ENCODE assay signal across 24 mouse cellular contexts in genomic region chr8:105293405-105293804, GRCm38 (mm10). TPM values are rescaled to one million over a fixed set of nuclear protein-coding genes. Genes with fewer than 3 reads are reported as not detected.
DNase-seq lines count a peak whose midpoint lies in the region; TF ChIP-seq lines count a peak whose summit lies in the region.
"Had no signal": no experiment of that assay in that cellular context is flagged by ENCODE, and none has a peak within 500 bp of the region (broad histone marks: within the 10 kb centered on the region; RNA-seq: fewer than 3 reads in every experiment).

No protein-coding gene starts in this region.

- H3K36me3 ChIP-seq in heart, adult 2 months (ENCODE audit: control insufficient read depth, insufficient read depth, low read length) = no peaks in the 10 kb centered on the region
- H3K36me3 ChIP-seq in ES-Bruce4 (ENCODE audit: control insufficient read depth, insufficient read depth, low read length, poor library complexity, severe bottlenecking) (no peaks in the 10 kb centered on the region), myocyte (ENCODE audit: control insufficient read depth, insufficient read depth) (no peaks in the 10 kb centered on the region)
- H3K36me3 ChIP-seq: embryonic facial prominence, embryonic 15.5 days had no signal

- TF ChIP-seq POLR2A in heart, adult 2 months (IDR thresholded peaks at IDR 0.05; ENCODE audit: insufficient read depth, low read depth, low read length) = no peak
- TF ChIP-seq POLR2A in ES-Bruce4 (IDR thresholded peaks at IDR 0.05; ENCODE audit: insufficient read depth, low read length) (no peak), myocyte (IDR thresholded peaks at IDR 0.05; ENCODE audit: insufficient read length, low read depth) (no peak)
- no peak for TF ChIP-seq POLR2A in cerebellum, adult 2 months (IDR thresholded peaks at IDR 0.05; ENCODE audit: borderline replicate concordance, insufficient read depth, low read length)

- peak; percentile 90 for DNase-seq in heart, adult 11 months
- no peak for DNase-seq in heart, adult 2 months
- peak; percentile 86 to 87 for DNase-seq in cerebellum, adult 2 months
- no peak for DNase-seq in gastrocnemius, postnatal 4 days (ENCODE audit: low spot score in 2 of 2)
- DNase-seq in spleen, adult 12 weeks (ENCODE audit: low spot score) = no peak
- no peak for DNase-seq in thymus, postnatal 4 days
- DNase-seq: adrenal gland, postnatal 25 days; embryo, embryonic 11 days; heart, postnatal 4 days; kidney, adult 18-20 months; kidney, postnatal 36 days; layer of hippocampus, adult 9-11 months; lung, postnatal 36 days; thymus, postnatal 14 days had no signal

- no peaks in the 10 kb centered on the region for H3K27me3 ChIP-seq in heart, adult 2 months (ENCODE audit: control insufficient read depth, insufficient read depth, low read length)
- H3K27me3 ChIP-seq in ES-Bruce4 (ENCODE audit: control insufficient read depth, insufficient read depth, low read length, poor library complexity, severe bottlenecking) (no peaks in the 10 kb centered on the region), myocyte (ENCODE audit: control insufficient read depth, insufficient read depth, insufficient read length) (no peaks in the 10 kb centered on the region)
- no peaks in the 10 kb centered on the region for H3K27me3 ChIP-seq in cerebellum, adult 2 months (ENCODE audit: control insufficient read depth, insufficient read depth, low read length)

- WGBS in heart, adult 2 months = 79% methylated on average over 19 of the region's 19 CpGs
- WGBS in cerebellum, adult 2 months = 10% methylated on average over 19 of the region's 19 CpGs

- peak overlapping the region; percentile 95 for H3K4me2 ChIP-seq in myocyte (ENCODE audit: low read depth)
- H3K4me2 ChIP-seq: embryonic facial prominence, embryonic 15.5 days; midbrain, embryonic 11.5 days had no signal

- no peaks in the 10 kb centered on the region for H3K79me2 ChIP-seq in heart, adult 2 months (replicated peaks; ENCODE audit: control insufficient read depth, insufficient read depth, low read length)
- H3K79me2 ChIP-seq in myocyte (ENCODE audit: control insufficient read depth, insufficient read depth) = peaks cover 13% of the 10 kb centered on the region

- H3K4me3 ChIP-seq in heart, adult 2 months = no peak overlapping the region
- H3K4me3 ChIP-seq in ES-Bruce4 (ENCODE audit: low read depth, low read length) = peak overlapping the region; percentile 38
- peak overlapping the region; percentile 45 for H3K4me3 ChIP-seq in cerebellum, adult 2 months (replicated peaks; ENCODE audit: insufficient read depth, low read depth, low read length)
- no peak overlapping the region for H3K4me3 ChIP-seq in myocyte
- H3K4me3 ChIP-seq: embryonic facial prominence, embryonic 15.5 days; forebrain, embryonic 10.5 days had no signal

- no peak overlapping the region for H3K9ac ChIP-seq in heart, adult 2 months (ENCODE audit: low read depth, low read length)
- peak overlapping the region; percentile 45 for H3K9ac ChIP-seq in ES-Bruce4 (ENCODE audit: low read depth, poor library complexity, severe bottlenecking)
- H3K9ac ChIP-seq: embryonic facial prominence, embryonic 15.5 days; liver, postnatal 0 days had no signal

- intact Hi-C loops in heart, adult 2 months (cut with DNase I) = loop anchor here (5.0 to 10.0 kb wide), 2 partner anchors 171 to 639 kb away; no protein-coding TSS in a partner anchor

- TF ChIP-seq EP300 in heart, adult 2 months (IDR thresholded peaks at IDR 0.05; ENCODE audit: insufficient read depth, low read depth, low read length) = no peak
- no peak for TF ChIP-seq EP300 in ES-Bruce4 (IDR thresholded peaks at IDR 0.05; ENCODE audit: insufficient read depth, low read depth, low read length)

- H3K4me1 ChIP-seq in heart, adult 2 months (ENCODE audit: control insufficient read depth, insufficient read depth, low read length) = peaks cover 13% of the 10 kb centered on the region
- peaks cover 4% of the 10 kb centered on the region for H3K4me1 ChIP-seq in ES-Bruce4 (ENCODE audit: control insufficient read depth, insufficient read depth, low read length)
- H3K4me1 ChIP-seq in cerebellum, adult 2 months (ENCODE audit: control insufficient read depth, insufficient read depth, low read length) = peaks cover 35% of the 10 kb centered on the region

- no peak overlapping the region for H3ac ChIP-seq in myocyte (ENCODE audit: control insufficient read depth, insufficient read length)

- no peak overlapping the region for H3K27ac ChIP-seq in heart, adult 2 months
- no peak overlapping the region for H3K27ac ChIP-seq in ES-Bruce4 (ENCODE audit: insufficient read depth, low read length)
- peak overlapping the region; percentile 78 for H3K27ac ChIP-seq in cerebellum, adult 2 months (ENCODE audit: insufficient read depth, low read length)
- H3K27ac ChIP-seq: embryonic facial prominence, embryonic 15.5 days; forebrain, embryonic 10.5 days; hindbrain, postnatal 0 days had no signal

- TF ChIP-seq CTCF in heart, adult 2 months (IDR thresholded peaks at IDR 0.05) = no peak
- no peak for TF ChIP-seq CTCF in ES-Bruce4 (IDR thresholded peaks at IDR 0.05; ENCODE audit: low read depth, low read length)
- no peak for TF ChIP-seq CTCF in cerebellum, adult 2 months (IDR thresholded peaks at IDR 0.05; ENCODE audit: borderline replicate concordance, insufficient read depth, low read depth, low read length)

- H3K9me3 ChIP-seq in ES-Bruce4 (replicated peaks; ENCODE audit: control insufficient read depth, insufficient read depth, low read length, poor library complexity, severe bottlenecking) = no peaks in the 10 kb centered on the region
- H3K9me3 ChIP-seq: embryonic facial prominence, embryonic 15.5 days; forebrain, embryonic 10.5 days had no signal

TF ChIP-seq in myocyte, 11 proteins besides CTCF, POLR2A, EP300 and RAD21:
- no peak for TF ChIP-seq TCF12 (IDR thresholded peaks at IDR 0.05; ENCODE audit: insufficient read depth, poor library complexity, severe bottlenecking)
- TF ChIP-seq MAX (IDR thresholded peaks at IDR 0.05; ENCODE audit: low read depth) = no peak
- no peak for TF ChIP-seq TCF3 (IDR thresholded peaks at IDR 0.05; ENCODE audit: insufficient read length, low read depth)
- no peak for TF ChIP-seq USF1 (IDR thresholded peaks at IDR 0.05; ENCODE audit: low read depth)
- no peak for TF ChIP-seq POLR2AphosphoS2 (IDR thresholded peaks at IDR 0.05; ENCODE audit: insufficient read length, low read depth)
- TF ChIP-seq CEBPB (IDR thresholded peaks at IDR 0.05; ENCODE audit: insufficient read depth, poor library complexity, severe bottlenecking) = no peak
- TF ChIP-seq MYOD1 (IDR thresholded peaks at IDR 0.05; ENCODE audit: control insufficient read depth in 1 of 3, insufficient read length in 2 of 3, low read depth in 2 of 3) = no peak
- no peak for TF ChIP-seq SRF (IDR thresholded peaks at IDR 0.05; ENCODE audit: control insufficient read depth, insufficient read length, low read depth)
- TF ChIP-seq MYOG (IDR thresholded peaks at IDR 0.05; ENCODE audit: control insufficient read depth in 1 of 3, insufficient read depth in 1 of 3, insufficient read length in 2 of 3, low read depth in 2 of 3) = no peak
- no peak for TF ChIP-seq REST (IDR thresholded peaks at IDR 0.05; ENCODE audit: insufficient read depth, insufficient read length)
- TF ChIP-seq E2F4 (IDR thresholded peaks at IDR 0.05; ENCODE audit: insufficient read depth) = no peak

RNA-seq across cellular contexts. Expression of gene Exoc3l, which starts 2.5 kb away (rescaled TPM):
- 1 to 10 TPM; 3.9 to 4.7 TPM for total RNA-seq in heart, adult 2 months (2021)
- 10.5 and 11.8 TPM in 2 replicates for polyA plus RNA-seq in heart, adult 2 months (2012; rRNA removed)
- 2.3 and 3.7 TPM in 2 replicates for polyA plus RNA-seq in ES-Bruce4 (2011; ENCODE audit: insufficient read depth, insufficient read length, low read depth, missing spikeins)
- 17.0 and 20.0 TPM in 2 replicates for polyA plus RNA-seq in cerebellum, adult 2 months (2012; rRNA removed)
- 23.4 TPM for polyA plus RNA-seq in myocyte (2012; fragmentation: generic; extraction: Trizol)
- 1 to 10 TPM; 8.1 to 8.7 TPM for total RNA-seq in gastrocnemius, postnatal 4 days (2021)

RNA-seq across cellular contexts. Expression of gene 4931428F04Rik, which starts 3.7 kb away (rescaled TPM):
- total RNA-seq in heart, adult 2 months (2021) = 1 to 10 TPM; 1.1 to 1.2 TPM
- 2.1 and 3.5 TPM in 2 replicates for polyA plus RNA-seq in heart, adult 2 months (2012; rRNA removed)
- polyA plus RNA-seq in ES-Bruce4 (2011; ENCODE audit: insufficient read depth, insufficient read length, low read depth, missing spikeins) (8.2 and 9.4 TPM in 2 replicates), myocyte (2012; fragmentation: generic; extraction: Trizol) (6.2 TPM)
- 25.1 and 27.4 TPM in 2 replicates for polyA plus RNA-seq in cerebellum, adult 2 months (2012; rRNA removed)
- 1 to 10 TPM; 3.8 to 6.3 TPM for total RNA-seq in gastrocnemius, postnatal 4 days (2021)

RNA-seq across cellular contexts. Expression of gene E2f4, which starts 4.1 kb away (rescaled TPM):
- total RNA-seq in heart, adult 2 months (2021) = 10 to 100 TPM; 21.1 to 21.5 TPM
- polyA plus RNA-seq in heart, adult 2 months (2012; rRNA removed) = 61.8 and 62.8 TPM in 2 replicates
- 104 and 109 TPM in 2 replicates for polyA plus RNA-seq in ES-Bruce4 (2011; ENCODE audit: insufficient read depth, insufficient read length, low read depth, missing spikeins)
- polyA plus RNA-seq in cerebellum, adult 2 months (2012; rRNA removed) = 81.6 and 91.5 TPM in 2 replicates
- 59.7 TPM for polyA plus RNA-seq in myocyte (2012; fragmentation: generic; extraction: Trizol)
- total RNA-seq in gastrocnemius, postnatal 4 days (2021) = 10 to 100 TPM; 27.4 to 31.1 TPM

RNA-seq across cellular contexts. Expression of gene Elmo3, which starts 12.0 kb away (rescaled TPM):
- total RNA-seq in heart, adult 2 months (2021) = under 1 TPM; 0.70 to 0.73 TPM
- 2.8 and 3.5 TPM in 2 replicates for polyA plus RNA-seq in heart, adult 2 months (2012; rRNA removed)
- polyA plus RNA-seq in ES-Bruce4 (2011; ENCODE audit: insufficient read depth, insufficient read length, low read depth, missing spikeins) (13.7 and 15.6 TPM in 2 replicates), myocyte (2012; fragmentation: generic; extraction: Trizol) (0.92 TPM)
- 12.4 and 15.2 TPM in 2 replicates for polyA plus RNA-seq in cerebellum, adult 2 months (2012; rRNA removed)
- 1 to 10 TPM; 1.0 to 1.1 TPM for total RNA-seq in gastrocnemius, postnatal 4 days (2021)

RNA-seq across cellular contexts. Expression of gene Nol3, which starts 17.5 kb away (rescaled TPM):
- total RNA-seq in heart, adult 2 months (2021) = 10 to 100 TPM; 19.7 to 23.0 TPM
- polyA plus RNA-seq in heart, adult 2 months (2012; rRNA removed) = 17.3 and 19.1 TPM in 2 replicates
- 0.94 and 1.4 TPM in 2 replicates for polyA plus RNA-seq in ES-Bruce4 (2011; ENCODE audit: insufficient read depth, insufficient read length, low read depth, missing spikeins)
- polyA plus RNA-seq in cerebellum, adult 2 months (2012; rRNA removed) = 8.8 and 10.4 TPM in 2 replicates
- 23.2 TPM for polyA plus RNA-seq in myocyte (2012; fragmentation: generic; extraction: Trizol)
- total RNA-seq in gastrocnemius, postnatal 4 days (2021) = 10 to 100 TPM; 26.5 to 27.1 TPM
- total RNA-seq: granulocyte monocyte progenitor cell, adult 5-6 weeks; neutrophil, adult 5-6 weeks had no signal
- polyA plus RNA-seq: activated CD4-positive, CD25-positive, alpha-beta regulatory T cell, adult 4 months had no signal

Comparison
In these comparisons a context has a peak if more than half of its experiments do, and no peak if none do; other contexts are left out.
1. DNase-seq: peak in heart, adult 11 months (single experiment) and cerebellum, adult 2 months (2 of 2); none in heart, adult 2 months (0 of 2), gastrocnemius, postnatal 4 days (0 of 2), spleen, adult 12 weeks (single experiment) and thymus, postnatal 4 days (single experiment).
2. H3K4me3 ChIP-seq: peak in ES-Bruce4 (single experiment) and cerebellum, adult 2 months (single experiment); none in heart, adult 2 months (single experiment) and myocyte (single experiment).